Mouse (Mus musculus) megakaryocyte, embryonic 14.5 days (primary cell): ENCODE measurements around the gene Ern1. TPM values are rescaled to one million over a fixed set of nuclear protein-coding genes. Genes with fewer than 3 reads are reported as not detected.

Source experiments
- H3K27me3 ChIP-seq: replicated peaks from 2 replicates; pipeline ENCODE3; 2012; ENCODE audit warnings: inconsistent platforms
- H3K36me3 ChIP-seq: replicated peaks from 2 replicates; pipeline ENCODE3; 2012; ENCODE audit warnings: low read length, inconsistent platforms, mixed read lengths
- H3K4me1 ChIP-seq: 2 replicates; pipeline ENCODE4 v1.6.1; 2012; ENCODE audit warnings: inconsistent platforms
- H3K4me3 ChIP-seq: replicated peaks from 2 replicates; pipeline ENCODE3; 2012; ENCODE audit warnings: moderate library complexity, mild to moderate bottlenecking, inconsistent platforms
- H3K9me3 ChIP-seq: 2 replicates; pipeline ENCODE4 v1.6.1; 2012; ENCODE audit warnings: inconsistent platforms
- FLI1 ChIP-seq: IDR thresholded peaks from 2 replicates; pipeline ENCODE4 v1.6.1; 2012; ENCODE audit warnings: low read length, inconsistent platforms, mixed read lengths
- GATA1 ChIP-seq: IDR thresholded peaks from 3 replicates; pipeline ENCODE4 v1.6.1; 2012; ENCODE audit warnings: mixed read lengths, low read length, inconsistent platforms, borderline replicate concordance
- polyA plus RNA-seq: library from polyadenylated mRNA; stranded (reverse); fragments of >175 nt; gene quantifications from 2 replicates; pipeline ENCODE4 v1.2.3, GENCODE M21; 2012; ENCODE audit warnings: low replicate concordance; ENCODE audit not compliant: insufficient read depth

Gene Ern1
- polyA plus RNA-seq, 1 experiment, result 0.86 TPM

DNA sequence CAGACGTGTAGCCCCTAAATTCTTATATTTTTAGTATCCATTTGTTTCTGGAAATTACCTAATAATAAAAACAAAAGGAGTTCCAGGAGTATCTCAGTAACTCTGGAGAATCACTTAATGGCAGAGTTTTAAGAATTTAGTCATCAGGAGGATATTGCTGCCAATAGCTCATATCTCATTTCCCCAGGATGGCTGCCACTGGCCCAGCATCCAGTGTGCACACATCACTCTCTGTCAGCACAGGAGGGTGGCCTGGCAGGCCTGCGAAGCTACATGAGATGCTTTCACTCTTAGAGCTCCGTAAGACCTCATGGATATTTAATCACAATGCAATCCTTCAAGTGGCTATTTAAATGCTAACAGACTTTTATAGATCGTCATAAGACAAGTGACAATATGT is 34.0 kb upstream of the Ern1 start:
- TF ChIP-seq FLI1 (no peak), GATA1 (no peak)
- Histone ChIP-seq H3K4me1 (peaks cover 75% of the 10 kb centered on the region), H3K9me3 (no peaks in the 10 kb centered on the region), H3K4me3 (no peak overlapping the region), H3K27me3 (no peaks in the 10 kb centered on the region), H3K36me3 (peaks cover 92% of the 10 kb centered on the region)

DNA sequence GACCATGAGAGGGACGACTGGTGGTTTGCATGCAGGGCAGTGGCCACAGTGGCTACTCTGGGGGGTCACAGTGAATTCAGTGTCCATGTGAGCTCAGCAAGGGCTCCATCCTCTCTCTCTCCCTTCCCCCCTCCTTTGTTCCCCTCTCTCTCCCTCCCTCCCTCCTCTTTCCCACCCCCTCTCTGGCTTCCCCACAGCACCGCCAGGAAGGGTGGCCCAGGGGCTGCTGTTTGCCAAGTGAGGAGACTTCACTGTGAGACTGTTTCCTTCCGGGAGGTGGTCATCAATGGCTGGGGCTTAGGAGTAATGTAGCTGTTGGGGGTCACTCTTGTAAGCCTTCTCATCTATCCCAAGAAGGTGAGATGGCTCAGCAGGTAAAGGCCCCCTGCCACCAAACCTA is 32.8 kb upstream of the Ern1 start:
- peaks cover 75% of the 10 kb centered on the region for H3K4me1 ChIP-seq
- H3K36me3 ChIP-seq, result peaks cover 91% of the 10 kb centered on the region
- H3K4me3 ChIP-seq, result no peak overlapping the region
- no peaks in the 10 kb centered on the region for H3K9me3 ChIP-seq
- no peaks in the 10 kb centered on the region for H3K27me3 ChIP-seq
- TF ChIP-seq GATA1, result no peak

DNA sequence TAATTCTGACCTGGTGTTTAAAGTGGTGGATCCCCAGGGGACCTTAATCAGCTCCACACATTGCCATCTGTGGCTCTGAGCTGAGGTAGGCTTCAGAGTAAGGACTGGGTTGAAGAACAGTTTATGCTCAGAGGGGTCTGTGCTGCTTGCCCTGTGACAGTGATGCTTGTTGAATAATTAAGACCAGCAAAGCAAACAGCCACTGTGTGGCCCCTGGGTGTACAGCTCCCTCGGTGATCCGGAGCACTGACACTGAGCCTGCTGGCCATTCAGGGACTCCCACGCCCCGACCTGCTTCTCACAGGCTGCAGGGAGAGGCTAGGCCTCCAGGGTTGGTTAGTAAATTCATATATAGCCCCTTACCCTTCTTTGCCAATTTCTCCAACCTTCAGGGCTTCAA is 31.9 kb upstream of the Ern1 start:
- Histone ChIP-seq H3K36me3 (peaks cover 91% of the 10 kb centered on the region), H3K4me1 (peaks cover 77% of the 10 kb centered on the region), H3K27me3 (no peaks in the 10 kb centered on the region), H3K9me3 (no peaks in the 10 kb centered on the region), H3K4me3 (no peak overlapping the region)
- TF ChIP-seq FLI1, result no peak
- no peak for TF ChIP-seq GATA1

DNA sequence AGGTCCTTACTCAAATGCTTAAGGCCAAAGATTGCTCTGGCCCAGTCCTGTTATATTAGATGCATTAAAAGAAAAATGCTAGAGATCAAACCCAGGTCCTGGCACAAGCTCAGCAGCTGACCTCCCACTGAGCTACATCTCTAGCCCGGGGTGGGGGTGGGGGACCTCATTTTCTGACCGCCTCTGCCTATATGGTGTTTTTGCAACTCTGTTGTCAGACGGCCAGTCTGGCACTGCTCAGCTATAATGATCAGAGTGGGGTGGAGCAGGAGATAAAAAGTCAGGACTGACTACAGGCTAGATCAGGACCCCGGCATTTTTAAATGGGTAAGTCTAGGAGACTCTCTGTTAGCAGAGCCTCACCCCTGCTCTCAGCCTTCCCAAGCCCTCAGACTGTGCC is 30.7 kb upstream of the Ern1 start:
- no peaks in the 10 kb centered on the region for H3K27me3 ChIP-seq
- H3K4me1 ChIP-seq, result peaks cover 76% of the 10 kb centered on the region
- no peaks in the 10 kb centered on the region for H3K9me3 ChIP-seq
- no peak overlapping the region for H3K4me3 ChIP-seq
- peaks cover 91% of the 10 kb centered on the region for H3K36me3 ChIP-seq
- TF ChIP-seq FLI1 (no peak), GATA1 (no peak)

DNA sequence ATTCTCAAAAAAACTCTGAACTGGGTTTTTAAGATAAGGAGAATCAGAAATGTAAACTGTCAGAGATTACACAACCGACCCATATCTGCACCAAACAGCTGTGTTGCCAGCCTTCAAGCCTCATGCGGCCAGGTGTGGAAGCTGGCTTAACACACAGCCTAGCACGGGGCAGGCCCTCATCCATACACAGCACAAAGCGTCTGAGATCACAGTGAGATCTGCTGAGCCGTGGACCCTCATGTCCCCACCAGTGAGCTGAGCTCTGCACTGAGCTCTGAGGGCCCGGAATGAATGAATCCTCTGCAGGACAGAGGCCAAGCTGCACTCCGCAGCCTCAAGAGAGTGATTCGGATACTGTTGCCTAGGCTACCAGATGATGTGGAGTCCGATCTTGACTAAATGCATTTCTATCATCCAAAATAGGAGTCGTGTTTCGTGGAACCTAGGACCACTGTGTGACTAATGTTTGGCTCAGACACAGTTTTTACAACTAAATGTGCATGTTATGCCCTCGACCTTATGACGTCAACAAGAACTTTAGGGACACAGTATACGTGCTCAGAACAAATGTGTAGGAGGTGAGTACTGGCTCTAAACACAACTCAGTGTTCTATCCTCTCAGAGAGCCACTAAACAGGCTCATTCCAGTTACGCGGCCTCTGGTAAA is 27.6 kb upstream of the Ern1 start:
- Histone ChIP-seq H3K9me3 (no peaks in the 10 kb centered on the region), H3K27me3 (no peaks in the 10 kb centered on the region), H3K36me3 (peaks cover 99% of the 10 kb centered on the region), H3K4me3 (no peak overlapping the region), H3K4me1 (peaks cover 61% of the 10 kb centered on the region)
- no peak for TF ChIP-seq FLI1
- no peak for TF ChIP-seq GATA1

DNA sequence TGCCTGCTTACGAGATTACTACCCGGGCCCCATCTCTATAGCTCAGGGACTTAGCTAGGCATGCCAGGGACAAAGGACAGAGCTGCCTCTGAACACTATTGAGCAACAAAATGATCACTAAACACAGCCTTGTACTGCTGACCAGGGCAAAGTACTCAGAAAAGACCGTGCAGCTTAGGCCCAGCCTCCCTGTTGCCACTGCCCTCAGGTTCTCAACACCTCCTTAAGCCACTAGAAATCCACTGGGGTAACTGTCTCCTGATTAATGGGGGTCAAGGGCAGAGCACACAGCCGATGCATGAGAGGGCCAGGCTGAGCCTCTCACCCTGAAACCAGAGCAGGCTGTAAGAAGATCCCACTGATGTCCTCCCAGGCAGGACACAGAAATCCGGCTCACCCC is 26.8 kb upstream of the Ern1 start:
- Histone ChIP-seq H3K4me1 (peaks cover 55% of the 10 kb centered on the region), H3K4me3 (no peak overlapping the region), H3K9me3 (no peaks in the 10 kb centered on the region), H3K27me3 (no peaks in the 10 kb centered on the region), H3K36me3 (peaks cover 98% of the 10 kb centered on the region)
- no peak for TF ChIP-seq GATA1
- TF ChIP-seq FLI1, result no peak

DNA sequence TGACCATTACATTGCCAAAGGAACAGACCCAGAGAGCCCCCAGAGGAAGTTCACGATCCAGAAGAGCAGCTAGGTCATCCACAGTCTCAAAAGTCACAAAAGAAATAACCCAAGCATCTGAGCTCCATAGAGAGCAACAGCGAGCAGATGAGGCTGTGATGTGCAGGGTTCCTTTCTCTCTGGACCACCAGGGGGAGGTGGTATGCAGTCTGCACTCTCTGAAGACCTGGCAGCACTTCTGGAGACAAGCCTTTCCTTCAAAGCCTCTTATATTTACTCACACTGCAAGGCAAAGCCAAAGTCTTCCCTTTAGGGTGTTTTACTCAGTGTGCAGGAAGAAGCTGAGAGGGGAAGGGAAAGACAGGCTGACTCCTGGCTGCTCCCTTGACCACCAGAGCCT is 25.5 kb upstream of the Ern1 start:
- no peak for TF ChIP-seq FLI1
- no peak for TF ChIP-seq GATA1
- H3K27me3 ChIP-seq, result no peaks in the 10 kb centered on the region
- peaks cover 45% of the 10 kb centered on the region for H3K4me1 ChIP-seq
- no peaks in the 10 kb centered on the region for H3K9me3 ChIP-seq
- H3K4me3 ChIP-seq, result no peak overlapping the region
- peaks cover 96% of the 10 kb centered on the region for H3K36me3 ChIP-seq

DNA sequence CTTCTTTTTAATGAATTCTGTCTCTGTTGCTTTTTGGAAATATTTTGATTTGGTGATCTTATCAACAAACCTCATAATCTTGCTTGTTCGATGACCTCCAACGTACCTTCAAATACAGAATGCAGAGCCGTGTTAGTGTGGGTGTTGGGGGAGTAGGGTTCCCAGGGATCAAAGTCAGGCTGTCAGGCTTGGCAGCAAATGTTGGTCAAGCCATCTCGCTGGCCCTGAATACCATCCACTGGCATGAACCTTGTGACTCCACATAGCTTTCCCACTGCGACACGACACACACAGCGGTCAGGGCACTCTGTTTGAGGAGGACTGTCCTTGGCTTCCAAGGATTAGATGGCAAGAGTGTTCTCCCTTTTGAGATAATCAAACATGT is 24.3 kb upstream of the Ern1 start:
- Histone ChIP-seq H3K9me3 (no peaks in the 10 kb centered on the region), H3K4me3 (no peak overlapping the region), H3K36me3 (peaks cover 96% of the 10 kb centered on the region), H3K4me1 (peaks cover 45% of the 10 kb centered on the region), H3K27me3 (no peaks in the 10 kb centered on the region)
- TF ChIP-seq FLI1 (no peak), GATA1 (no peak)

DNA sequence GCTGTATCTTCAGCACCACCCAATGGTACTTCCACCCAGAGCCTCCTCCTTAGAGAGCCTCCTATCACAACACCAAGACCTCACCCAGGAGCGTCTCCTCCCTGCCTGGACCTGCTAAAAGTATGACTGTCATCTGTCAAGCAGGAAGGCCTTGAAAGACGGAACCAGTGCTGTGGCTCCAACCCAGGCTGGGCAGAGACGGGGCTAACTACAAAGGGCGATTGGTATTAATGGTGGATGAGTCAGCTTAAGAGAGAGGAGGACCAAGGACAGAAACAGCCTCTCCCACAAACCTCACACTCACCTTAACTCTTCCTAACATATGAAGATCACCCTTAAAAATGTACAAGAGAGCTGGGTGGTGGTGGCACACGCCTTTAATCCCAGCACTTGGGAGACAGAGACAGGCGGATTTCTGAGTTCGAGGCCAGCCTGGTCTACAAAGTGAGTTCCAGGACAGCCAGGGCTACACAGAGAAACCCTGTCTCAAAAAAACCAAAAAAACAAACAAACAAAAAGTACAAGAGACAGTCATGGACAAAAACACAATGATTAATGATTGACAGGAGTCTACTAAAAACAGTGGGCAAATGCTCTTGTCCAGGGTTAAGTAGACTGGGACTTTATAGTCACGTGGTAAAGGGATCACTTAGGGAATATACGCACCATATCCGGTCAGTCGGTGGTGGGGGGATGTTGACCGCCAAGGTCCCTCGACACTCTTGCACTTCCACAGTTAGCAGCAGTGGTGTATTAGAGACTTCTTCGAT is 23.8 kb upstream of the Ern1 start:
- H3K36me3 ChIP-seq, result peaks cover 96% of the 10 kb centered on the region

DNA sequence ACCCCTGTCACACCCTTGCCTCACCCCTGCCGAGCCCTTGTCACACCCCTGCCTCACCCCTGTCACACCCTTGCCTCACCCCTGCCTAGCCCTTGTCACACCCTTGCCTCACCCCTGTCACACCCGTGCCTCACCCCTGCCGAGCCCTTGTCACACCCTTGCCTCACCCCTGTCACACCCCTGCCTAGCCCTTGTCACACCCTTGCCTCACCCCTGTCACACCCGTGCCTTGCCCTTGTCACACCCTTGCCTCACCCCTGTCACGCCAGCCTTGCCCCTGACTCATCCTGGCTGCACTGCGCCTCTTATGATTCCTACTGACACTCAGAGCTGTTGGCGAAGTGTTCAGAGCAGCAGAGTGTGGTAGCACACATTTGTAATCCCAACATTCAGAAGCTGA is 20.0 kb upstream of the Ern1 start:
- Histone ChIP-seq H3K4me1 (peaks cover 37% of the 10 kb centered on the region), H3K4me3 (peak overlapping the region; percentile 23), H3K9me3 (no peaks in the 10 kb centered on the region), H3K36me3 (peaks cover 90% of the 10 kb centered on the region), H3K27me3 (no peaks in the 10 kb centered on the region)
- TF ChIP-seq FLI1, result no peak
- no peak for TF ChIP-seq GATA1

More for the DNA sequence above, 23.8 kb upstream of the Ern1 start:
- Histone ChIP-seq H3K4me3 (no peak overlapping the region), H3K9me3 (no peaks in the 10 kb centered on the region), H3K4me1 (peaks cover 45% of the 10 kb centered on the region), H3K27me3 (no peaks in the 10 kb centered on the region)
- no peak for TF ChIP-seq FLI1
- no peak for TF ChIP-seq GATA1

DNA sequence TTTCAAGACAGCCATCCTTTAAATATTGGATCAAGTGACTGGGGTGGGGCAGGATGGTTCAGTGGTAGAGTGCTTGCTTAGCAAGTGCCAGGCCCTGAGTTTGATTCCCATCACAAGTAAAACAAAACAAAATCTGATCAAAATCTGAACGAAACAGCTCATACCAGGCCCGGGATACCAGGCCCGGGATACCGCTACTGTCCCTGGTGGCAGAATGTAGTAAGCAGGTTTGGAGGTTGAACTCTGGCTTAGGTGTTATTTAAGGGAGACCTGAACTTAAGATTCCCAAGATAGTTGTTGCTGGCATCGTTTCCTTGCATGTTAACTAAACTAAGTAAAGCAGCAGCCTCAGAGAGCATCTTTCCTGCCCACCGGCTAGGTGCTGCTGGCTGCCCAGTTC is 18.6 kb upstream of the Ern1 start:
- H3K4me3 ChIP-seq, result no peak overlapping the region
- TF ChIP-seq GATA1, result no peak
- no peak for TF ChIP-seq FLI1

More for the DNA sequence above, 18.6 kb upstream of the Ern1 start:
- peaks cover 45% of the 10 kb centered on the region for H3K4me1 ChIP-seq
- H3K36me3 ChIP-seq, result peaks cover 82% of the 10 kb centered on the region
- H3K9me3 ChIP-seq, result no peaks in the 10 kb centered on the region
- no peaks in the 10 kb centered on the region for H3K27me3 ChIP-seq
